Mouse (Mus musculus): ENCODE measurements around the gene Tspear. TPM values are rescaled to one million over a fixed set of nuclear protein-coding genes. Genes with fewer than 3 reads are reported as not detected.
"Not testable (repeated sequence)": the region's sequence is repeated elsewhere in the genome, so short reads cannot be mapped to it uniquely, and the experiment has no call there.

Gene Tspear
- total RNA-seq, 2 experiments from 2014 or later = 0.25 TPM; not detected in 1

GRCm38 (mm10) chr10:77706326-77706725 lies 20.0 kb downstream of the Tspear start, which contains the start of gene Gm10272:
TSS of gene Gm10272 (plus strand) at chr10:77706626.
- intact Hi-C loops (cut with DNase I) = no loop called here
- no peak for DNase-seq (ENCODE audit: low spot score in 2 of 2)

- no peak for DNase-seq (ENCODE audit: low spot score in 2 of 2)
These were observed 23.5 kb downstream of the Tspear start for GRCm38 (mm10) chr10:77709831-77710230.

GRCm38 (mm10) chr10:77711157-77711556 lies 24.8 kb downstream of the Tspear start, which contains the start of gene Gm10024:
TSS of gene Gm10024 (plus strand) at chr10:77711457.
- DNase-seq (ENCODE audit: low spot score in 2 of 2); intact Hi-C loops (cut with DNase I): not testable (repeated sequence)

More at GRCm38 (mm10) chr10:77709831-77710230, 23.5 kb downstream of the Tspear start:
- intact Hi-C loops (cut with DNase I) = no loop called here

- no peak for DNase-seq (ENCODE audit: low spot score in 2 of 2)
- intact Hi-C loops (cut with DNase I) = no loop called here
These were observed 27.4 kb downstream of the Tspear start for GRCm38 (mm10) chr10:77713734-77714133.

- DNase-seq (ENCODE audit: low spot score in 2 of 2) = no peak
- intact Hi-C loops (cut with DNase I) = no loop called here
These were observed 29.1 kb downstream of the Tspear start, which contains the start of gene Gm10142 for GRCm38 (mm10) chr10:77715507-77715906. TSS of gene Gm10142 (plus strand) at chr10:77715807.

- intact Hi-C loops (cut with DNase I) = not testable (repeated sequence)
These were observed 33.9 kb downstream of the Tspear start, which contains the start of gene Krtap12-1 for GRCm38 (mm10) chr10:77720299-77720698. TSS of gene Krtap12-1 (plus strand) at chr10:77720599.

GRCm38 (mm10) chr10:77724855-77725254 lies 38.5 kb downstream of the Tspear start:
- DNase-seq (ENCODE audit: low spot score in 2 of 2) = no peak
- intact Hi-C loops (cut with DNase I) = no loop called here

More at GRCm38 (mm10) chr10:77720299-77720698, 33.9 kb downstream of the Tspear start, which contains the start of gene Krtap12-1:
- DNase-seq (ENCODE audit: low spot score in 2 of 2) = not testable (repeated sequence)

GRCm38 (mm10) chr10:77726186-77726585 lies 39.8 kb downstream of the Tspear start, which contains the start of gene Gm10100:
TSS of gene Gm10100 (plus strand) at chr10:77726486.
- no peak for DNase-seq (ENCODE audit: low spot score in 2 of 2)
- intact Hi-C loops (cut with DNase I) = no loop called here

GRCm38 (mm10) chr10:77728280-77728679 lies 41.9 kb downstream of the Tspear start:
- DNase-seq (ENCODE audit: low spot score in 2 of 2) = no peak
- intact Hi-C loops (cut with DNase I) = no loop called here

GRCm38 (mm10) chr10:77729241-77729640 lies 42.9 kb downstream of the Tspear start:
- intact Hi-C loops (cut with DNase I) = no loop called here
- DNase-seq (ENCODE audit: low spot score in 2 of 2) = no peak

- intact Hi-C loops (cut with DNase I) = no loop called here
- no peak for DNase-seq (ENCODE audit: low spot score in 2 of 2)
These were observed 49.6 kb downstream of the Tspear start for GRCm38 (mm10) chr10:77735928-77736327.

- intact Hi-C loops (cut with DNase I) = no loop called here
These were observed 52.6 kb downstream of the Tspear start for GRCm38 (mm10) chr10:77738929-77739328.

GRCm38 (mm10) chr10:77741924-77742688 lies 55.7 kb downstream of the Tspear start, which contains the start of gene Gm18596:
TSS of gene Gm18596 (minus strand) at chr10:77742638.
- DNase-seq (ENCODE audit: low spot score in 2 of 2); intact Hi-C loops (cut with DNase I): not testable (repeated sequence)

More at GRCm38 (mm10) chr10:77738929-77739328, 52.6 kb downstream of the Tspear start:
- DNase-seq (ENCODE audit: low spot score in 2 of 2) = no peak

GRCm38 (mm10) chr10:77750686-77751085 lies 64.3 kb downstream of the Tspear start:
- intact Hi-C loops (cut with DNase I); DNase-seq (ENCODE audit: low spot score in 2 of 2): not testable (repeated sequence)

GRCm38 (mm10) chr10:77751254-77751653 lies 64.9 kb downstream of the Tspear start, which contains the start of gene Gm9736:
TSS of gene Gm9736 (minus strand) at chr10:77751354.
- intact Hi-C loops (cut with DNase I); DNase-seq (ENCODE audit: low spot score in 2 of 2): not testable (repeated sequence)

- DNase-seq (ENCODE audit: low spot score in 2 of 2); intact Hi-C loops (cut with DNase I): not testable (repeated sequence)
These were observed 65.9 kb downstream of the Tspear start for GRCm38 (mm10) chr10:77752312-77752711.

GRCm38 (mm10) chr10:77753448-77753847 lies 67.1 kb downstream of the Tspear start:
- DNase-seq (ENCODE audit: low spot score in 2 of 2) = no peak
- intact Hi-C loops (cut with DNase I) = no loop called here

- intact Hi-C loops (cut with DNase I); DNase-seq (ENCODE audit: low spot score in 2 of 2): not testable (repeated sequence)
These were observed 73.2 kb downstream of the Tspear start, which contains the start of gene Gm3233 for GRCm38 (mm10) chr10:77759582-77759981. TSS of gene Gm3233 (minus strand) at chr10:77759682.

- DNase-seq (ENCODE audit: low spot score in 2 of 2) = no peak
- intact Hi-C loops (cut with DNase I) = no loop called here
These were observed 83.4 kb downstream of the Tspear start for GRCm38 (mm10) chr10:77769727-77770126.

GRCm38 (mm10) chr10:77771225-77771624 lies 84.9 kb downstream of the Tspear start, which contains the start of gene Gm3238:
TSS of gene Gm3238 (minus strand) at chr10:77771325.
- intact Hi-C loops (cut with DNase I); DNase-seq (ENCODE audit: low spot score in 2 of 2): not testable (repeated sequence)
